Mouse (Mus musculus) limb, embryonic 10.5 days (tissue): ENCODE measurements around the gene Med20. TPM values are rescaled to one million over a fixed set of nuclear protein-coding genes. Genes with fewer than 3 reads are reported as not detected.

Source experiments
- DNase-seq: peaks from one replicate; pipeline ENCODE4 v3.0.0-alpha.2; 2017; ENCODE audit warnings: low spot score
- H3K27ac ChIP-seq: fragments of 300-500 bp; sonication (generic); 2 replicates; pipeline ENCODE4 v1.5.1; 2016; ENCODE audit warnings: mild to moderate bottlenecking
- H3K27me3 ChIP-seq: fragments of 300-500 bp; sonication (generic); 2 replicates; pipeline ENCODE4 v1.6.1; 2016; ENCODE audit warnings: low read depth, mild to moderate bottlenecking; ENCODE audit not compliant: poor library complexity, severe bottlenecking
- H3K36me3 ChIP-seq: fragments of 300-500 bp; sonication (generic); 2 replicates; pipeline ENCODE4 v1.6.1; 2016; ENCODE audit warnings: mild to moderate bottlenecking, moderate library complexity
- H3K4me1 ChIP-seq: fragments of 300-500 bp; sonication (generic); 2 replicates; pipeline ENCODE4 v1.6.1; 2016
- H3K4me3 ChIP-seq: fragments of 300-500 bp; sonication (generic); 2 replicates; pipeline ENCODE4 v1.5.1; 2016; ENCODE audit warnings: mild to moderate bottlenecking, moderate library complexity
- H3K9me3 ChIP-seq: fragments of 300-500 bp; sonication (generic); replicated peaks from 2 replicates; pipeline ENCODE4 v1.6.1; 2016; ENCODE audit warnings: mild to moderate bottlenecking
- WGBS: fragments of 180-500 bp; shearing (Covaris S2); methylation state at CpG from one replicate; pipeline ENCODE4 v1.1.7; 2016; 5-methylcytosine and 5-hydroxymethylcytosine counted together
- polyA plus RNA-seq: library from polyadenylated mRNA; unstranded; fragments of >200 nt; fragmentation: Nextera tagmentation; extraction: Ambion mirVana; gene quantifications from 2 replicates; pipeline ENCODE4 v1.2.1, GENCODE M21; 2016

Gene Med20
- polyA plus RNA-seq, 1 experiment from 2014 or later = 51.6 TPM

- Histone ChIP-seq H3K27ac (no peak overlapping the region; the same call in 1 of the 2 replicates), H3K4me3 (no peak overlapping the region), H3K9me3 (no peaks in the 10 kb centered on the region), H3K36me3 (no peaks in the 10 kb centered on the region), H3K27me3 (no peaks in the 10 kb centered on the region), H3K4me1 (peaks cover 16% of the 10 kb centered on the region)
- WGBS = 80% methylated on average over 8 of the region's 8 CpGs
- no peak for DNase-seq
Observed at GRCm38 (mm10) chr17:47588517-47588916, 22.9 kb upstream of the Med20 start.

DNA sequence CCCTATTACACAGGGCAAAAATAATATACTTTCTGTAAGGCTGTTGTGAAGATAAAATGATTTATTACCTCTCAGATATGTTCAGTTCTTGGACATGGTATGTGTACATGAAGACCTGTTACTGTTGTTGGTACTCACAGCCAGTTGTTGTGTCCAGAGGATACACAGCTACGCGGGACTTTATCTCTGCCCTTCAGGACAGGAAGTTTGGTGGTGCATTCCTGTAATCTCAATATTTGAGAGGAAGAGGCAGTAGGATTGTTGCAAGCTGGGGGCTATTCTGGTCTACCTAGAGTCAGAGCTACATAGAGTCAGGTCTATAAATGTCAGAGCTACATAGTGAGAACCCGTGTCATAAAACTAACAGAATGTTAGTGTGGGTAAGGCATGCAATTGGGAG, 20.3 kb upstream of the Med20 start:
- H3K9me3 ChIP-seq = no peaks in the 10 kb centered on the region
- WGBS = 85% methylated on average over 3 of the region's 3 CpGs

DNA sequence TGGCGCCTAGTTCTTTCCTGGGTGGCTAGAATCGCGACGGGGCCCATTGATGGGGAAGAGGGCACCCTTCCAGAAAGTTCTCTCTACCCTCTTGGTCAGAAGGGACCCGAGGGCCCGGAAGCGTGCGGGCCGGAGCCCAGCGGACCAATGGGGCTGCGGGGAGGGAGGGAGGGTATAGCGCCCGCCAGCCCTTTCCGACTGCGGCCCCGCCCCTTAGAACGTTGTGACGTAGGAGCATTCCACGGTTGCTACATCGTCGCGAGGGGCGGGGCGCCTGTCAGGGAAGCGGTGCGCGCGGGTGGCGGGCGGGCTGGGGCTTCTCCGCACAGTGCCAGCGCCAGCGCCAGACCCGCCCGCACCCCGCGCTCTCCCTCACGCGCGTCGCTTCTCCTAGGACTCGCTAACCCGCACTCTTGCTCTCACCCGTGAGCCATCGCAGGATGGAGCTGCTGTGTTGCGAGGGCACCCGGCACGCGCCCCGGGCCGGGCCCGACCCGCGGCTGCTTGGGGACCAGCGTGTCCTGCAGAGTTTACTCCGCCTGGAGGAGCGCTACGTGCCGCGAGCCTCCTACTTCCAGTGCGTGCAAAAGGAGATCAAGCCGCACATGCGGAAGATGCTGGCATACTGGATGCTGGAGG, 18.0 kb upstream of the Med20 start:
- WGBS = under 1% methylated on average over 63 of the region's 63 CpGs

More for the DNA sequence above, 20.3 kb upstream of the Med20 start:
- no peak overlapping the region for H3K4me3 ChIP-seq
- DNase-seq = no peak
- no peaks in the 10 kb centered on the region for H3K27me3 ChIP-seq
- H3K27ac ChIP-seq = no peak overlapping the region
- H3K36me3 ChIP-seq = no peaks in the 10 kb centered on the region
- peaks cover 34% of the 10 kb centered on the region for H3K4me1 ChIP-seq

GRCm38 (mm10) chr17:47593854-47594182, 17.6 kb upstream of the Med20 start:
- 0% methylated on average over 13 of the region's 13 CpGs for WGBS
- peaks cover 26% of the 10 kb centered on the region for H3K36me3 ChIP-seq
- no peak for DNase-seq
- H3K4me1 ChIP-seq = peaks cover 51% of the 10 kb centered on the region
- H3K9me3 ChIP-seq = no peaks in the 10 kb centered on the region
- peak overlapping the region; percentile 89 for H3K27ac ChIP-seq
- H3K4me3 ChIP-seq = peak overlapping the region; percentile 74
- H3K27me3 ChIP-seq = no peaks in the 10 kb centered on the region

More for the DNA sequence above, 18.0 kb upstream of the Med20 start:
- Histone ChIP-seq H3K36me3 (peaks cover 21% of the 10 kb centered on the region), H3K27me3 (no peaks in the 10 kb centered on the region), H3K27ac (peak overlapping the region; percentile 89), H3K4me3 (peak overlapping the region; percentile 74), H3K9me3 (no peaks in the 10 kb centered on the region), H3K4me1 (peaks cover 53% of the 10 kb centered on the region)
- peak; percentile 96 for DNase-seq

- Histone ChIP-seq H3K36me3 (peaks cover 31% of the 10 kb centered on the region), H3K4me1 (peaks cover 45% of the 10 kb centered on the region), H3K27ac (peak overlapping the region; percentile 89), H3K9me3 (no peaks in the 10 kb centered on the region), H3K4me3 (peak overlapping the region; percentile 74), H3K27me3 (no peaks in the 10 kb centered on the region)
- DNase-seq = peak; percentile 68
- WGBS = under 1% methylated on average over 40 of the region's 43 CpGs
Observed at GRCm38 (mm10) chr17:47594183-47594968, 17.0 kb upstream of the Med20 start.

GRCm38 (mm10) chr17:47594969-47595247, 16.5 kb upstream of the Med20 start:
- Histone ChIP-seq H3K4me1 (peaks cover 45% of the 10 kb centered on the region), H3K9me3 (no peaks in the 10 kb centered on the region), H3K4me3 (peak overlapping the region; percentile 74), H3K27me3 (no peaks in the 10 kb centered on the region), H3K36me3 (peaks cover 37% of the 10 kb centered on the region), H3K27ac (peak overlapping the region; percentile 89)
- WGBS = 0% methylated on average over 8 of the region's 9 CpGs
- DNase-seq = no peak

GRCm38 (mm10) chr17:47595248-47596161, 15.9 kb upstream of the Med20 start:
- under 1% methylated on average over 21 of the region's 21 CpGs for WGBS
- H3K4me3 ChIP-seq = peak overlapping the region; percentile 74
- peak overlapping the region; percentile 89 for H3K27ac ChIP-seq
- peaks cover 43% of the 10 kb centered on the region for H3K36me3 ChIP-seq
- H3K4me1 ChIP-seq = peaks cover 45% of the 10 kb centered on the region
- peak; percentile 77 for DNase-seq
- no peaks in the 10 kb centered on the region for H3K9me3 ChIP-seq
- no peaks in the 10 kb centered on the region for H3K27me3 ChIP-seq

GRCm38 (mm10) chr17:47596162-47596838, 15.1 kb upstream of the Med20 start:
- 27% methylated on average over 6 of the region's 6 CpGs for WGBS
- Histone ChIP-seq H3K27ac (peak overlapping the region; percentile 89), H3K9me3 (no peaks in the 10 kb centered on the region), H3K36me3 (peaks cover 51% of the 10 kb centered on the region), H3K4me1 (peaks cover 45% of the 10 kb centered on the region), H3K27me3 (no peaks in the 10 kb centered on the region), H3K4me3 (peak overlapping the region; percentile 74)
- peak; percentile 42 for DNase-seq

DNA sequence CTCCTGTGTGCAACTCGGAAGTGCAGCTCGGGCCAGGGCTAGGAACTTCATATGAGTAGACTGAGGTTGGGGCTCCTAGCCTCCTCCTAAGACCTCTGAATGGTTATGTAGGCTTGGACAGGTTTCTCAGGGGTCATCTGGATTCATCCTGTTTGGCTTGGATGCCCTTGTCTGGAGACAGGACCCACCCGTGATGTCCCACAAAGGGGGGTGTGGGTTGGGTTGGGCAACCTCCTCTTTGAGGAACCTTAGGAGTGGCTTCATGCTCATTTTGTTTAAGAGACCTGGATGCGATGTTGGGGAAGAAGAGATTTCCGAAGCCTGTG, 14.6 kb upstream of the Med20 start:
- peak overlapping the region; percentile 74 for H3K4me3 ChIP-seq
- H3K27me3 ChIP-seq = no peaks in the 10 kb centered on the region
- H3K9me3 ChIP-seq = no peaks in the 10 kb centered on the region
- H3K36me3 ChIP-seq = peaks cover 56% of the 10 kb centered on the region
- peak overlapping the region; percentile 89 for H3K27ac ChIP-seq
- no peak for DNase-seq
- peaks cover 45% of the 10 kb centered on the region for H3K4me1 ChIP-seq
- WGBS = 73% methylated on average over 5 of the region's 5 CpGs

DNA sequence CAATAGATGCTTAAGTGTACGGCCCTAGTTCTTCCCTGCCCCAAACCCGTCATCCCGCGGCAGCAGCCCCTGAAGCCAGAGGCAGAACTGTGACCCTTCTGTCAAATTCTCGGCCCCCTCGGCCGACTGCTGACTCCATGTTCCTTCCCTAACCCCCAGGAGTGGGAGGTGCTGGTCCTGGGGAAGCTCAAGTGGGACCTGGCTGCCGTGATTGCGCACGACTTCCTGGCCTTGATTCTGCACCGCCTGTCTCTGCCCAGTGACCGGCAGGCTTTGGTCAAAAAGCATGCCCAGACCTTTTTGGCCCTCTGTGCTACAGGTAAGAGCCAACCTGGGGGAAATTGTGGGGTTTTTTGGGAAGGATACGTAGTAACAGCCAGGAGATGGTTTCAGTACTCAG, 14.1 kb upstream of the Med20 start:
- H3K27me3 ChIP-seq = no peaks in the 10 kb centered on the region
- H3K36me3 ChIP-seq = peaks cover 60% of the 10 kb centered on the region
- DNase-seq = no peak
- peak overlapping the region; percentile 89 for H3K27ac ChIP-seq
- peaks cover 45% of the 10 kb centered on the region for H3K4me1 ChIP-seq
- 62% methylated on average over 13 of the region's 13 CpGs for WGBS
- peak overlapping the region; percentile 74 for H3K4me3 ChIP-seq
- no peaks in the 10 kb centered on the region for H3K9me3 ChIP-seq

- peak overlapping the region; percentile 89; the same call in 1 of the 2 replicates for H3K27ac ChIP-seq
- no peak overlapping the region for H3K4me3 ChIP-seq
- peaks cover 39% of the 10 kb centered on the region for H3K4me1 ChIP-seq
- H3K36me3 ChIP-seq = peaks cover 68% of the 10 kb centered on the region
- peak; percentile 70 for DNase-seq
- no peaks in the 10 kb centered on the region for H3K27me3 ChIP-seq
- 30% methylated on average over 10 of the region's 10 CpGs for WGBS
- H3K9me3 ChIP-seq = no peaks in the 10 kb centered on the region
Observed at GRCm38 (mm10) chr17:47597838-47598579, 13.4 kb upstream of the Med20 start.
